Mouse (Mus musculus): ENCODE results near the gene Col5a3.

DNA sequence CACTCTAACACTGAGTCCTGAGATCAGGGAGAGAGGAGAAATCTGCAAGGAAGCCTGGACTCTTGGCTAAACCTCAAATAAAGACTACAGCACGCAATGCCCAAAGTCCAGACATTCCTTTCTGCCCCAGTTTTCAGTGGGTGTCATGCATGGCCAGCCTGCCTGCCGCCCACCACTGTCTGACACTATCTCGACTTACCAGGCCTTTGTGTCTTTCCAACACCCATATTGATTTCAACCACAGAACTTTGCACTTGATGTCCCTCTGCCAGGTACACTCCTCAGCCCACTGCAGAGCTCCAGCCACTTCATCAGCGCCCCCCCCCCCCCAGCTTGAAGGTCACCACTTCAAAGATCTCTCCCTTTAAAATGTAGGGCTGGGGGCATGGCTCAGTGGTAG is 47.4 kb upstream of the Col5a3 start:
- TF ChIP-seq CTCF (IDR thresholded peaks at IDR 0.05; ENCODE audit: low read depth) (no peak), EP300 (optimal IDR thresholded peaks at IDR 0.05) (no peak)

Data from stomach, postnatal 0 days (tissue).